Mouse (Mus musculus): ENCODE measurements at regions not wholly inside any gene's neighbourhood (a gene's known extent, or its start where the extent isn't known, plus 50 kb on each side); places are given as distances from the start of the nearest gene placed in this dataset.

GRCm38 (mm10) chr12:35336314-35336713, 198.5 kb downstream of the Ahr start:
- TF ChIP-seq CTCF (IDR thresholded peaks at IDR 0.05; ENCODE audit: insufficient read depth, low read length) (no peak), POLR2A (IDR thresholded peaks at IDR 0.05; ENCODE audit: borderline replicate concordance, extremely low read depth, low read depth, low read length) (no peak)

All from lung, adult 2 months (tissue).